Mouse (Mus musculus) hindbrain, postnatal 0 days (tissue): ENCODE results near the gene Htr3a. TPM values are rescaled to one million over a fixed set of nuclear protein-coding genes. Genes with fewer than 3 reads are reported as not detected.

Experiments
- ATAC-seq: fragments of 200-750 bp; cut with Nextera tagmentation; 2 replicates; pipeline ENCODE4 v1.8.0; 2017; ENCODE audit warnings: mild to moderate bottlenecking, moderate TSS enrichment, moderate library complexity
- DNase-seq: peaks from one replicate; pipeline ENCODE4 v3.0.0-alpha.2; 2015; ENCODE audit warnings: low spot score
- H3K27ac ChIP-seq: fragments of 300-500 bp; sonication (generic); 2 replicates; pipeline ENCODE4 v1.5.1; 2014; ENCODE audit warnings: mild to moderate bottlenecking
- H3K27me3 ChIP-seq: fragments of 300-500 bp; sonication (generic); 2 replicates; pipeline ENCODE4 v1.6.1; 2014; ENCODE audit warnings: low read length, mixed read lengths; ENCODE audit not compliant: insufficient read depth
- H3K36me3 ChIP-seq: fragments of 300-500 bp; sonication (generic); 2 replicates; pipeline ENCODE4 v1.6.1; 2014; ENCODE audit warnings: low read length, mixed read lengths; ENCODE audit not compliant: insufficient read depth
- H3K4me1 ChIP-seq: fragments of 300-500 bp; sonication (generic); 2 replicates; pipeline ENCODE4 v1.6.1; 2014; ENCODE audit warnings: antibody characterized with exemption, low read length, mixed read lengths; ENCODE audit not compliant: insufficient read depth
- H3K4me2 ChIP-seq: fragments of 300-500 bp; sonication (generic); 2 replicates; pipeline ENCODE4 v1.6.1; 2014; ENCODE audit warnings: low read depth, mild to moderate bottlenecking, low read length, moderate library complexity, mixed read lengths
- H3K4me3 ChIP-seq: fragments of 300-500 bp; sonication (generic); 2 replicates; pipeline ENCODE4 v1.5.1; 2014; ENCODE audit warnings: low read length
- H3K9ac ChIP-seq: fragments of 300-500 bp; sonication (generic); replicated peaks from 2 replicates; pipeline ENCODE4 v1.6.1; 2014; ENCODE audit warnings: mild to moderate bottlenecking, low read length, moderate library complexity, mixed read lengths
- H3K9me3 ChIP-seq: fragments of 300-500 bp; sonication (generic); 2 replicates; pipeline ENCODE4 v1.6.1; 2016; ENCODE audit warnings: low read length, mixed read lengths
- CTCF ChIP-seq: IDR thresholded peaks from 2 replicates; pipeline ENCODE4 v1.5.1; 2016; ENCODE audit warnings: antibody characterized with exemption, control low read depth, low read depth
- WGBS: fragments of 180-500 bp; shearing (Covaris S2); extraction: QIAGEN DNeasy Blood & Tissue Kit; methylation state at CpG from one replicate; pipeline ENCODE4 v1.1.7; 2014; 5-methylcytosine and 5-hydroxymethylcytosine counted together
- polyA plus RNA-seq: library from polyadenylated mRNA; unstranded; fragments of >200 nt; fragmentation: Nextera tagmentation; extraction: Ambion mirVana; gene quantifications from 2 replicates; pipeline ENCODE4 v1.2.1, GENCODE M21; 2015
- total RNA-seq: library from RNA; depleted of rRNA; stranded (reverse); fragments of >200 nt; gene quantifications from 2 replicates; pipeline ENCODE4 v1.2.3, GENCODE M21; 2014

Htr3a gene
- total and polyA plus RNA-seq, 2 experiments from 2014 or later, result 2.4 to 3.4 TPM

- H3K9ac ChIP-seq, result no peak overlapping the region
- H3K27ac ChIP-seq, result no peak overlapping the region
- no peak overlapping the region for H3K4me2 ChIP-seq
- TF ChIP-seq CTCF, result no peak
- no peaks in the 10 kb centered on the region for H3K9me3 ChIP-seq
- no peak for DNase-seq
- H3K27me3 ChIP-seq, result no peaks in the 10 kb centered on the region
- WGBS, result 90% methylated on average over 8 of the region's 8 CpGs
- H3K36me3 ChIP-seq, result no peaks in the 10 kb centered on the region
- H3K4me1 ChIP-seq, result no peaks in the 10 kb centered on the region
- ATAC-seq, result no peak
- H3K4me3 ChIP-seq, result no peak overlapping the region
These were observed 38.0 kb downstream of the Htr3a start for GRCm38 (mm10) chr9:48872896-48873295.

GRCm38 (mm10) chr9:48866523-48867121 lies 44.3 kb downstream of the Htr3a start:
- H3K4me1 ChIP-seq, result no peaks in the 10 kb centered on the region
- ATAC-seq (no peak), DNase-seq (peak; percentile 29)
- no peak for TF ChIP-seq CTCF
- no peaks in the 10 kb centered on the region for H3K27me3 ChIP-seq
- H3K27ac ChIP-seq, result no peak overlapping the region
- H3K4me3 ChIP-seq, result no peak overlapping the region
- 31% methylated on average over 12 of the region's 12 CpGs for WGBS
- no peak overlapping the region for H3K9ac ChIP-seq
- H3K4me2 ChIP-seq, result no peak overlapping the region
- H3K36me3 ChIP-seq, result no peaks in the 10 kb centered on the region
- no peaks in the 10 kb centered on the region for H3K9me3 ChIP-seq

GRCm38 (mm10) chr9:48865235-48865634 lies 45.7 kb downstream of the Htr3a start:
- H3K9ac ChIP-seq, result no peak overlapping the region
- DNase-seq (no peak), ATAC-seq (no peak)
- no peak for TF ChIP-seq CTCF
- no peak overlapping the region for H3K4me2 ChIP-seq
- H3K27ac ChIP-seq, result no peak overlapping the region
- WGBS, result 51% methylated on average over 9 of the region's 9 CpGs
- no peaks in the 10 kb centered on the region for H3K9me3 ChIP-seq
- no peaks in the 10 kb centered on the region for H3K27me3 ChIP-seq
- H3K36me3 ChIP-seq, result no peaks in the 10 kb centered on the region
- H3K4me3 ChIP-seq, result no peak overlapping the region
- H3K4me1 ChIP-seq, result no peaks in the 10 kb centered on the region

DNA sequence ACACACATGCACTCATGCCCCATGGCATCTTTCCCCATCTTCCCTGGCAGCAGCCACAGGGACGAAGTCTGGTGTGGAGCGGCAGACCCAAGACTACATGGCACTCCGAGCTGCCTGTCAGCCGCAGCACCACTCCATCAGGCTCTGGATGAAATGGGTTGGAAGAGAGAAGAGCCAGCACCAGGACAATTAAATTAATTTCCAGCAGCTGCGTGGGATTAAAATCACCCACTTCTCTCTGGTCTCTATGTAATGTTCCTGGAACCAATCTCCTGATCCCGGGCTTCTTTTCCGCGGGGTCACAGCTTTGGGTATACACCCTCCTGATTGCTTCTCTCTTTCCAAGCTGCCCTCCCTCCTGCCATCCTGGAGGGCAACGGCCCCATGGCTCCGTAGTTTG lies 49.4 kb downstream of the Htr3a start:
- no peaks in the 10 kb centered on the region for H3K9me3 ChIP-seq
- no peak for DNase-seq
- H3K9ac ChIP-seq, result no peak overlapping the region
- TF ChIP-seq CTCF, result no peak
- H3K4me1 ChIP-seq, result no peaks in the 10 kb centered on the region
- no peak overlapping the region for H3K4me3 ChIP-seq
- H3K27ac ChIP-seq, result no peak overlapping the region
- H3K36me3 ChIP-seq, result no peaks in the 10 kb centered on the region
- WGBS, result 82% methylated on average over 10 of the region's 10 CpGs
- no peaks in the 10 kb centered on the region for H3K27me3 ChIP-seq
- no peak overlapping the region for H3K4me2 ChIP-seq
- ATAC-seq, result no peak

DNA sequence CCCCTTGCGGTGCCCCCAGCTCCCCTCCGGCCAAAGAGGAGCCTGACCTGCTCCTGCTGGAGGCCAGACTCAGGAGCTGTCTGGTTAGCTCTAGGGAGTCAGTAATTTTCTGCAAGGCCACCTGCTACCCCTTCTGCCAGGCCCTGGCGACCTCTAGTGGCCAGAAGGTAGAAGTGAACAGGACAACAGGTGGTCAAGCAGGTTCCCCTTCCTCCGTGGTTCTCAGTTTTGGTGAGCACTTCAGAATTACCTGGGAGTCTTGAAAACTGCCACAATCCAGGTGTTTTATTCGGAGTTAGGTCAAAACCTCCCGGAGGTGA lies 50.4 kb downstream of the Htr3a start:
- H3K9me3 ChIP-seq, result no peaks in the 10 kb centered on the region
- H3K27me3 ChIP-seq, result no peaks in the 10 kb centered on the region
- H3K9ac ChIP-seq, result no peak overlapping the region
- no peak overlapping the region for H3K4me2 ChIP-seq
- TF ChIP-seq CTCF, result peak; percentile 96
- DNase-seq (peak; percentile 75), ATAC-seq (peak; percentile 81)
- H3K4me1 ChIP-seq, result no peaks in the 10 kb centered on the region
- H3K36me3 ChIP-seq, result no peaks in the 10 kb centered on the region
- no peak overlapping the region for H3K27ac ChIP-seq
- WGBS, result 4% methylated on average over 6 of the region's 6 CpGs
- no peak overlapping the region for H3K4me3 ChIP-seq

- Histone ChIP-seq H3K4me2 (no peak overlapping the region), H3K27me3 (no peaks in the 10 kb centered on the region), H3K36me3 (no peaks in the 10 kb centered on the region), H3K9me3 (no peaks in the 10 kb centered on the region), H3K4me3 (no peak overlapping the region), H3K9ac (no peak overlapping the region), H3K4me1 (no peaks in the 10 kb centered on the region), H3K27ac (no peak overlapping the region)
- ATAC-seq (peak; percentile 32), DNase-seq (no peak)
- TF ChIP-seq CTCF, result no peak
- WGBS, result 35% methylated on average over 10 of the region's 10 CpGs
These were observed 50.9 kb downstream of the Htr3a start for GRCm38 (mm10) chr9:48859828-48860525.

GRCm38 (mm10) chr9:48857944-48858343 lies 53.0 kb downstream of the Htr3a start:
- Histone ChIP-seq H3K27me3 (no peaks in the 10 kb centered on the region), H3K9me3 (no peaks in the 10 kb centered on the region), H3K36me3 (no peaks in the 10 kb centered on the region), H3K4me2 (no peak overlapping the region), H3K4me3 (no peak overlapping the region), H3K4me1 (no peaks in the 10 kb centered on the region), H3K27ac (no peak overlapping the region), H3K9ac (no peak overlapping the region)
- DNase-seq (no peak), ATAC-seq (no peak)
- whole genome bisulfite sequencing, result 75% methylated on average over 7 of the region's 7 CpGs
- TF ChIP-seq CTCF, result no peak
